Mouse (Mus musculus) C2C12 (cell line): ENCODE data around the gene Erg. TPM values are rescaled to one million over a fixed set of nuclear protein-coding genes. Genes with fewer than 3 reads are reported as not detected.

Experiments
- H3K27me3 ChIP-seq: one replicate; pipeline ENCODE4 v1.6.1; 2011; ENCODE audit not compliant: control insufficient read depth, insufficient read depth, insufficient read length
- H3K36me3 ChIP-seq: one replicate; pipeline ENCODE4 v1.6.1; 2011; ENCODE audit not compliant: control insufficient read depth, insufficient read depth
- H3K4me3 ChIP-seq: one replicate; pipeline ENCODE4 v1.5.1; 2011; ENCODE audit warnings: mild to moderate bottlenecking, control low read depth; ENCODE audit not compliant: poor library complexity, insufficient read depth, severe bottlenecking
- H3K79me2 ChIP-seq: one replicate; pipeline ENCODE4 v1.6.1; 2011; ENCODE audit not compliant: control insufficient read depth, insufficient read depth
- H3K79me3 ChIP-seq: one replicate; pipeline ENCODE4 v1.6.1; 2011; ENCODE audit warnings: low read depth, control low read depth
- H3ac ChIP-seq: one replicate; pipeline ENCODE3; 2011; ENCODE audit warnings: low read depth; ENCODE audit not compliant: control insufficient read depth, insufficient read length
- CEBPB ChIP-seq: IDR thresholded peaks from one replicate; pipeline ENCODE4 v1.6.1; 2011; ENCODE audit warnings: low read depth, mild to moderate bottlenecking, control low read depth, moderate library complexity
- CTCF ChIP-seq: IDR thresholded peaks from one replicate; pipeline ENCODE4 v1.5.1; 2011; ENCODE audit not compliant: control insufficient read depth, insufficient read depth, insufficient read length
- FOSL1 ChIP-seq: IDR thresholded peaks from one replicate; pipeline ENCODE4 v1.8.0; 2011; ENCODE audit warnings: mild to moderate bottlenecking, low read length; ENCODE audit not compliant: poor library complexity, insufficient read depth, severe bottlenecking
- MAX ChIP-seq: IDR thresholded peaks from one replicate; pipeline ENCODE4 v1.6.1; 2011; ENCODE audit warnings: mild to moderate bottlenecking, control low read depth
- MYOD1 ChIP-seq: IDR thresholded peaks from one replicate; pipeline ENCODE4 v1.6.1; 2011; ENCODE audit warnings: low read depth; ENCODE audit not compliant: control insufficient read depth, insufficient read length
- MYOG ChIP-seq: IDR thresholded peaks from one replicate; pipeline ENCODE4 v1.6.1; 2011; ENCODE audit not compliant: control insufficient read depth, insufficient read length; ENCODE audit errors: extremely low read depth
- USF1 ChIP-seq: IDR thresholded peaks from one replicate; pipeline ENCODE4 v1.6.1; 2011; ENCODE audit warnings: low read depth, mild to moderate bottlenecking, control low read depth, moderate library complexity
- polyA plus RNA-seq: library from polyadenylated mRNA; unstranded; fragments of >200 nt; fragmentation: generic; extraction: Trizol; gene quantifications from one replicate; pipeline ENCODE4 v1.2.1, GENCODE M21; 2012; ENCODE audit warnings: missing spikeins

Gene Erg
- polyA plus RNA-seq, 1 experiment = 0.05 TPM

DNA sequence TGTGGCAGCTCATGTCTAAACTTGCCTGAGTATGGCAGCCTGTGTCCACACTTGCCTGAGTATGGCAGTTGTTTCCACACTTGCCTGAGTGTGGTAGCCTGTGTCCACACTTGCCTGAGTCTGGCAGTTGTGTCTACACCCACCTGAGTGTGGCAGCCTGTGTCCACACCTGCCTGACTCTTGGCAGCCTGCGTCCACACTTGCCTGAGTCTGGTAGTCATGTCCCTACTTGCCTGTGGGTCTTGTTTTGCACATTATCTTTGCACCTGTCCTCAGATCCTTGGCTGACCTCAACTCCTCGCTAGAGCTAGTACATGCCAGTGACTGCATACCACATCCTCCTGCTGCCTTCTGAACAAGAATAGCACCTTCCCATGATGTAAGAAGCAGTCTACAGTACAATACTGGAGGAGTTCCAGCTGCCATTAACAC, 153.8 kb downstream of the Erg start:
- Histone ChIP-seq H3K27me3 (no peaks in the 10 kb centered on the region), H3K36me3 (no peaks in the 10 kb centered on the region), H3ac (no peak overlapping the region), H3K79me2 (no peaks in the 10 kb centered on the region), H3K79me3 (no peaks in the 10 kb centered on the region), H3K4me3 (no peak overlapping the region)
- TF ChIP-seq MYOD1 = no peak
- TF ChIP-seq CEBPB = no peak
- TF ChIP-seq MYOG = no peak
- TF ChIP-seq MAX = no peak
- TF ChIP-seq CTCF = no peak
- no peak for TF ChIP-seq FOSL1
- TF ChIP-seq USF1 = no peak

DNA sequence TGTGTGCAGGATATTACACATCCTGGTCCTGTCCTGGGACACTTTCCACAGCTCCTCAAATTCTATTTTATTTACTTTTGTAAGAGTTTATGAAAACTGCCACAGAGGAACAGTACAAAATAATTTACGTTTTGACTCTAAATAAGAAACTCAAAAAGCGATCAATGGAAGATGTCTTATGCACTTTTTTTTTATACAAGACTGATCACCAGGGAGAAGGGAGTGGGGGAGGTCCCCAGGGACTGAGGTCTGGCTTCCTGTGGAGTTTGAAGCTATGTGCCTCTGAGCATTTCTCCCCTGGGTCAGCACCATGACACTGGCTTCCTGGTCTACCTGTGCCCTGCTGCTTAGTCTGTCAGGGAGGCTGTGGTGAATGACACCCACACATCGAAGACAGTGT, 156.5 kb downstream of the Erg start:
- Histone ChIP-seq H3ac (no peak overlapping the region), H3K27me3 (peaks cover 17% of the 10 kb centered on the region), H3K4me3 (no peak overlapping the region), H3K79me3 (no peaks in the 10 kb centered on the region), H3K79me2 (no peaks in the 10 kb centered on the region), H3K36me3 (no peaks in the 10 kb centered on the region)
- no peak for TF ChIP-seq USF1
- TF ChIP-seq CEBPB = no peak
- no peak for TF ChIP-seq MYOD1
- TF ChIP-seq CTCF = no peak

DNA sequence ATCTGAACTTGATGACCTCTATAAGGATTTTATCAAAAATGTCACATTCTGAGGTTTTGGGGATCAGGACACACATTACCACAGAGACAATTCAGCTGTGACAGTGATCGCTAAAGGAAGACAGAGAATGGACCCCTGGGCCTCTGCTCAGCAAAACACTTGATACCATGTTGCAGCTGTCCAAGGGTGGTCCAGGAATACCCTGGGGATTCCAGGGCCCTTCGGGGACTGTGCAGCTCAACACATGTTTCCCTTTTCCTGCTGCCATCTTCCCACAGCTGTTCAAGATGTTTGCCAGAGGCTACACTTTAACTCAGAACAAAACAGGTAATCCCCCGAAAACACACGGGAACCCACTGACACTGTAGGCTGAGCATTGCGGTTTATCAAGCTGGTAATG, 158.2 kb downstream of the Erg start:
- TF ChIP-seq CEBPB (no peak), USF1 (no peak), CTCF (no peak), FOSL1 (no peak), MYOG (no peak), MAX (no peak), MYOD1 (no peak)
- no peaks in the 10 kb centered on the region for H3K79me2 ChIP-seq
- no peaks in the 10 kb centered on the region for H3K79me3 ChIP-seq
- peaks cover 33% of the 10 kb centered on the region for H3K27me3 ChIP-seq
- H3K36me3 ChIP-seq = no peaks in the 10 kb centered on the region
- H3K4me3 ChIP-seq = no peak overlapping the region
- H3ac ChIP-seq = no peak overlapping the region

DNA sequence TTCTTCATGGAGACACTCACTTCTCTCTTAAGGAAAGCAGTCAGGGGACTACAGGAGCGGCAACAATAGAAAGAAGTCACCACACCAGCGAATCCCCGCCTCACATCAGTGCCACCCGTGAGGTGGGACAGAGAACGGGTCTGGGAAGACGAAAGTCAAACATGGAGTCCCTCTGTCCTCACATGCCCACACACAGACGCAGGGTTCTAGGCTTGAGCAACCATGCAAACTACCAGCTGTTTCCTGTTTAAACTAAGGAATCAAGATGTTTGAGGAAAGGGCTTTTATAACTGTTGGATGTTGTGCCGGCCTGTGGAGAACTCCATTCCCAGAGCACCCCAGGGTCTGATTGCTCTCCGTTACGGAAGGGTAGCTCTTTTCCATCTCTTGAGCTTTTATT, 158.9 kb downstream of the Erg start:
- no peaks in the 10 kb centered on the region for H3K79me2 ChIP-seq

GRCm38 (mm10) chr16:95422658-95423073, 163.7 kb downstream of the Erg start:
- Histone ChIP-seq H3K79me3 (no peaks in the 10 kb centered on the region), H3K4me3 (no peak overlapping the region), H3K79me2 (no peaks in the 10 kb centered on the region), H3ac (no peak overlapping the region), H3K36me3 (no peaks in the 10 kb centered on the region), H3K27me3 (peaks cover 45% of the 10 kb centered on the region)
- no peak for TF ChIP-seq FOSL1
- no peak for TF ChIP-seq MYOD1
- no peak for TF ChIP-seq MAX
- no peak for TF ChIP-seq CEBPB
- TF ChIP-seq MYOG = no peak
- TF ChIP-seq USF1 = no peak
- no peak for TF ChIP-seq CTCF

More for the DNA sequence above, 158.9 kb downstream of the Erg start:
- Histone ChIP-seq H3K79me3 (no peaks in the 10 kb centered on the region), H3K4me3 (no peak overlapping the region), H3K36me3 (no peaks in the 10 kb centered on the region), H3K27me3 (peaks cover 38% of the 10 kb centered on the region), H3ac (no peak overlapping the region)
- no peak for TF ChIP-seq FOSL1

- Histone ChIP-seq H3K79me2 (no peaks in the 10 kb centered on the region), H3ac (no peak overlapping the region), H3K4me3 (no peak overlapping the region), H3K79me3 (no peaks in the 10 kb centered on the region), H3K27me3 (peaks cover 45% of the 10 kb centered on the region), H3K36me3 (no peaks in the 10 kb centered on the region)
- TF ChIP-seq USF1 (no peak), CTCF (no peak), MYOD1 (no peak), CEBPB (no peak), MYOG (no peak), FOSL1 (no peak), MAX (no peak)
These were observed 165.0 kb downstream of the Erg start for GRCm38 (mm10) chr16:95421235-95421886.
